Mouse (Mus musculus) adrenal gland, adult 2 months (tissue): ENCODE data around the gene A930009A15Rik. TPM values are rescaled to one million over a fixed set of nuclear protein-coding genes. Genes with fewer than 3 reads are reported as not detected.

ENCODE experiments used
- polyA plus RNA-seq: library from polyadenylated mRNA; depleted of rRNA; stranded (reverse); fragments of >200 nt; gene quantifications from 2 replicates; pipeline ENCODE4 v1.2.3, GENCODE M21; 2012; rRNA removed
- total RNA-seq, 2 experiments: library from RNA; stranded (reverse); gene quantifications; 2 replicates each; pipeline ENCODE4 v1.2.3; 2021

A930009A15Rik gene
- total and polyA plus RNA-seq, 3 experiments, result not detected

Other genes starting within 250 kb of the A930009A15Rik start
- gene Tmem19, start 207.5 kb upstream of the A930009A15Rik start, total RNA-seq, result 10 to 100 TPM; 28.6 to 30.6 TPM
- gene Tmem19, start 207.5 kb upstream of the A930009A15Rik start, polyA plus RNA-seq, result 7.8 and 12.1 TPM in 2 replicates
- gene Thap2, start 185.5 kb upstream of the A930009A15Rik start, total RNA-seq, result 10 to 100 TPM; 12.0 to 13.6 TPM
- gene Thap2, start 185.5 kb upstream of the A930009A15Rik start, polyA plus RNA-seq, result 5.3 and 5.9 TPM in 2 replicates
- gene Zfc3h1, start 185.0 kb upstream of the A930009A15Rik start, total RNA-seq, result 10 to 100 TPM; 32.0 to 44.5 TPM
- gene Zfc3h1, start 185.0 kb upstream of the A930009A15Rik start, polyA plus RNA-seq, result 6.0 and 6.6 TPM in 2 replicates
- 10 to 100 TPM; 19.5 to 25.9 TPM for gene Lgr5, start 17.8 kb downstream of the A930009A15Rik start, total RNA-seq
- gene Lgr5, start 17.8 kb downstream of the A930009A15Rik start, polyA plus RNA-seq, result 42.4 and 45.0 TPM in 2 replicates
- gene Tspan8, start 246.8 kb downstream of the A930009A15Rik start, total RNA-seq, result 1 to 10 TPM in 1 of 2 experiments, under 1 TPM in 1; 0.55 to 2.6 TPM
- 0.33 TPM in 1 of 2 replicates, not detected in the other for gene Tspan8, start 246.8 kb downstream of the A930009A15Rik start, polyA plus RNA-seq